Mouse (Mus musculus) T-helper 1 cell (primary cell): ENCODE measurements around the gene Gm11077.

Source experiments
- in situ Hi-C: fragments of 300-600 bp; cut with MboI, MseI; formaldehyde crosslinking; loops from one replicate; pipeline ENCODE4 v1.15.1; 2025; ENCODE audit warnings: high pct_unique_total_duplicates

Gene Gm11077

DNA sequence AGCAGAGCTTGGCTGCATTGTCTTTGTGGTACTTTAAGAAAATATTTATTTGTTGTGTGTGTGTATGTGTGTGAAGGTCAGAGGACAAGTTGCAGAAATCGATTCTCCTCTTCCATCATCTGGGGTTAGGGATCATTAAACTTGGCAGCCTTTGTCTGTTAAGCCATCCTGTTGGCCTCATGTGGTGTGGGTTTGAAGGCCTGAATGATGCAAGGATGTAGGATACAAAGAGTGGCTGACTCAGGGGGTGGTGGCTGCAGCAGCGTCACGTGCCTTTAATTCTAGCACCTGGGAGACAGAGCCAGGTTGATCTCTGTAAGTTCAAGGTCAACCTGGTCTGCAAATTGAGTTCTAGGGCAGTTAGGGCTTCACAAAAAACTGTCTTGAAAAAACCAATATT lies 16.5 kb downstream of the Gm11077 start:
- in situ Hi-C loops, result loop anchor here (10.0 kb wide), 1 partner anchor 1959 kb away; the partner anchor contains the start of gene Abcc9

DNA sequence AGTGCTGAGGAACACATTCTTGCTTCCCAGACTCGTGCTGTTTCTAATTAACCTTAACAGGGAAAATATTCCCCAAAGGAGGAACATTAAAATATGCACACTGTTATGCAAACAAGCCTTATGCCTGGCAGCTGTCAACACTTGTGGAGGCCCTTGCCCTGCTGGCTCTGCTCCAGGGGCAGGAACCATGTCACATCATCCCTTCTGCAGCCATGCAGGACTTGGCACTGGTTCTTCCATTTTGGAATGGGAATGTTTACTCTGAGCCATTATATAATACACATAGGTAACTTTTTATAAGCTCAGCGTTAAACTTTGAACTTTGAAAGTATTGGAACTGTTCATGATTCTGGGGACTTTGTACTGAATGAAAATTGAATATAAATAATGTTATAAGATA lies 18.5 kb downstream of the Gm11077 start:
- in situ Hi-C loops, result loop anchor here (10.0 kb wide), 1 partner anchor 1957 kb away; the partner anchor contains the start of gene Abcc9

DNA sequence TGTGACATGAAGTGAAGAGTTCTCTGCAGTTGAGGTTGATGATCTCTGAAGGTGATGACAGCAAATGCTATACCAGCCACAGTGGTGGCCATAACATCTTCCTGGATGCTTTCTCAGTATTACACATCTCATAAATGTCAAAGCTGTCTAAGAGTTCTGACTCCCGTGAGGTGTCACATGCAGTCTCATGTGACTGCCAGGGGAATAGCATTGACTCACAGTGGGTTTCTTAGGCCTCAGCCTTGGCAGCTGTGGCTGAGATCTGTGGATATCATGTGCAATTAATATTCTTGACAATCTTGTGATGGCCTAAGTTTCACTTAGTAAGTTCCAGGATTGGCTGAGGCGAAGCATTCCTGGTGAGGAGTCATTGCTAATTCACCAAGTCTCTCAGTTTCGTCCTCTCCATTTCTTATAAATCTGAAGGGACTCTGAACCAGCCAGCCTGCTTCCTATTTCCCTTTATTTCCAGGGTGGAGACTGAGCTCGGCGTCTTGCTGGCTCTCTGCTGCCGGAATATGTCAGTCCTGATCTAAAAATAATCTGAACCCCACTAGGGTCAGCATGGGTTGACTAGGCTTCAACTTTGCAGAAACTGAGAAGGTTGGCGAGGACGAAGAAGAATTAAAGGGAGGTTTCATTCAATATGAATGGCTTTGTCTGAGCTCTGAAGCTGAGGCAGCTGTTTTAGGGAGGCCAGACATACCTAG lies 21.4 kb downstream of the Gm11077 start:
- in situ Hi-C loops, result no loop called here

DNA sequence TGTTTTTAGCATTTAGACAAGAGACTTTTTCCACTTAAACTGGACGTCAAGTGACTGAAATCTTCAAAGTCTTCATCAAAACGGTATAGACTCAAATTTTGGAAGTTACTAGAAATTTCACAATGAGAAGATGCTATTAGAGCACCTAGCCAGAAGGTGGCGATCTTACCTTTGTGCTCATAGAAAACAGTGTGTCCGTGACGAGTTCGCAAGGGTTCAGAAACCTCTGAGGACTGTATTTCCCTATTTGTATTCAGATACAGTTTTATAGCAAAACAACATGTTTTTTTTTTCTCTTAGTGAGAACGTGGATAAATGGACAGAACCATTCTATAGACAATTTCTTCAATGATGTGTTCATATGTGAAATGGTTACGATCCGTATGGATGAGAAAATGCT lies 37.3 kb downstream of the Gm11077 start:
- in situ Hi-C loops, result no loop called here

DNA sequence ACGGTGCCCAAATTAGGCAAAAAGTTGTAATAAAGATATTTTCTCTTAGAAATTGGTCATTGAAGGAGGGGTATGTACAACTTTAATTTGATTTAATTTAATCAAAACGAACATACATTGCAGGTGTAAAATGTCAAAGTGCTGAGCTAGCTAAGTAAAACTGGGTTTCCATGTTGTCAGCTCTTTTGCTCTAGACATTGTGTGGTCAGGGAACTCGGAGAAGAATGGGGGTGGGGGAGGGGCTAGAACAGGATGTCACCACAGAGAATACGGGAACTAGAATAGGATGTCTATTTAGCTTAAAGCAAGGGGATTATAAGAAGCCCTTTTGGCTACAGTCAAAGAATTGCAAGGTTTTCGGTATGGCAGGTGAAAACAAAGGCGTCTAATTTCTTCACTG lies 38.2 kb downstream of the Gm11077 start:
- in situ Hi-C loops, result no loop called here

DNA sequence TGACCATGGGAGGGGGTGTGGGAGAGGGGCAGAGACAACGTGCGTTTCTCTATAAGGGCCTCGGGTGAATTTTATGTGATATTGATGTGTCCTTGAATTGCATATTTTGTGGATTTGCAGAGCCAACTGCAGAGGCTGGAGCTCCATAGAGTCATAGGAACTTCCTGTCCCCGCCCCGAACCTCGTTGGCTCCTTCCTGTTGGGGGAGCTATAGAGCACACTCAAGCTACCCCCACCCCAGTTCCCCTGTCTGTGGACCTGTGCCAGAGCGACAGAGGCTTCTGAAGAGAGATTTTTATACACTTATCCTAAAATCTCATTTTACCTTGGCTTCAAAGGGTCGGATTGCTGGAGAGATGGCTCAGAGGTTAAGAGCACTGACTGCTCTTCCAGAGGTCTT lies 39.1 kb downstream of the Gm11077 start:
- in situ Hi-C loops, result no loop called here

DNA sequence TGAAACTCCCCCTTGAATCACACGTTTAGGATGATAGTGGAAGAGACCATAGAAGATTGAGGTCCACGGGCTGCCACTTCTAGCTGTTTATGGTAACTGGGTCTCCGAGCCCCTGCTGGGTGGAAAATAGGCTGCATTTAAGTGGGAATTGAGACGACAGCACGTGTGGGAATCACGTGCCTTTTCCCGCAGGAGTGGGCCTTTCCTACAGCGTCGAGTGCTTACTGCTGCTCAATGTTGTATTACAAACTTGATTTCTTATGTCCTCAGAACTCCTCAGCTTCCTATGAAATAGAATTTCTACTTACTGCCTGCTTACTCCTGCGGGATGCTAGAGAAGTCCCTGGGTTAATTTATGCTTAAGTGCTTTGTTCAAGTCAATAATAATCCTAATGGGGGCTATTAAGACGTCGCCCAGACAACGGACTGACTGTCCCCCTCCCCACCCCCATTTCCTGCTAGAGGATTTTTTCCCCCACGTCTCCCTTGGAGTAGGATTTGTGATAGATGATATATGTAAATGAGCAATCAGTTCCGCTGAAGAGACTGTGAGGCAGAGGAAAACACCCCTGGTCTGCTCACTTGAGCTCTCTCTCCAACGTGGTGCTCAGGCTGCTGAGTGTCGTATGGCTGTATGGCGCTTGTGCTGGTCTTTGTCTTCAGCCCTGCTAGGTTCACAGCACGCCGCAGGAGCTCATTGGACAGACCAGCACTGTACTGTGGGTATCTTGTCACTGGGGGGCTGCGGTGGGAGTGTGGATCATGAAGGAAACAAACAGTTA lies 40.0 kb downstream of the Gm11077 start:
- in situ Hi-C loops, result no loop called here

DNA sequence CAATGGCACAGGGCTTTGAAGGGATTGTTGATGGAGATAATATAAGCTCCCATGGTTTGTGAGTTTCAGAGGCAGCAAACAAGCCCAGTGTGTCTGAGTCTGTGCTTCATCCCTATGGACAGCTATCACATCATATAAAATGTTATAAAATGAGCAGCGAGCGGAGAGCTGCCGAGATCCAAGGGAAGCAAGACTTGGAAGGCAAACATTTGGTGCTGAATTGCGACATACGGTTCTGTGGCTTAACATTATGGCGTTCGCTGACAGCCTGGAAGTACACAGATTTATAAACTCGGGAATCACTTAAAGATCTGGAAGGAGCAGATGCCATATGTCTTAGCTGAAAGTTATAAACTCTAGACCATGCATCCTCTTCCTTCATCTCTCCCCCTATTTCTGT lies 47.2 kb downstream of the Gm11077 start:
- in situ Hi-C loops, result loop anchor here (5.0 kb wide), 1 partner anchor 126 kb away; no protein-coding TSS in a partner anchor

DNA sequence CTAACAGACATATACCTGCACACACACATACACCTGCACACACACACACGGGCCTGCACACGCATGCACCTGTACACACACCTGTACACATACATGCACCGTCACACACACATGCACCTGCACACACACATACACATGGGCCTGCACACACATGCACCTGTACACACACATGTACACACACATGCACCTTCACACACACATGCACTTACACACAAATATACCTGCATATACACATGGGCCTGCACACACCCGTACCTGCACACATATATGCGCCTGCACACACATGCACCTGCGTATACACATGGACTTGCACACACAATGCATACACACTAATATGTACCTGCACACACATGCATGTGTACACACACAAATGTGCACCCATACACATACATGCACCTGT lies 53.4 kb downstream of the Gm11077 start:
- in situ Hi-C loops, result no loop called here

DNA sequence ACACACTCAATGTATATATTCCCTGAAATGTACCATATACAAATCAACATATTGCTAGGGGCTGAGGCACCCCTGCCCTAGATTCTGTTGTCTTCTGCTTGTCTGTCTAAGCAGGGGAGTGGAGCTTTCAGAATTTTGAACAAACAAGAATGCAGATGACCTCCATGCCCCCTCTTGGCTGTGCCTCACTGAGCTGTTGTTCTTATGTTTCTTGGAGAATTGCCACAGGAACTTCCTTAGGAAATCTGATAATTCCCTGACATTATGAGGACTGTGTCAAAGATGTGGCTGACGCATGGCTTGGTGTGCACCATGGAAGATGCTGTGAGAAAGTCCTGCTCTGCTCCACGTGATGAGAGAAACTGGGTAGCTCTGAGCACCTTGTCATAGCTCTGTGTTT lies 57.0 kb downstream of the Gm11077 start:
- in situ Hi-C loops, result no loop called here

DNA sequence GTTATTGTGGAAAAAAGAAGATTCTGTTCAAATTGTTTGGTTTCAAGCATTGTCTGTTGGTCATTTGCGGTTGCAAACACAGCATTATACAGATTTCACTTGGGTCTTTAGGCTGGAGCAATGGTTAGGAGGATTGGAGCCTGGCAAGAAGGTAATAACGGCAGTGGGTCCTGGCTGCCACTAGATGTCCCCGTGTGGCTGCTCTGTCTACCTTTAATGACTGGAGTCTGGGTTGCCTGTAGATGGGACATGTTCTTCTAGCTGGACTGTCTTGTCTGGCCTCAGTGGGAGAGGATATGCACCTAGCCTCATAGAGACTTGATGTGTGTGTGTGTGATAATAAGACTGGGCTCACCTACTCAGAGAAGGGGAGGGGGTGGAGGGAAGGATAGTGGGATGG lies 60.8 kb downstream of the Gm11077 start:
- in situ Hi-C loops, result no loop called here

DNA sequence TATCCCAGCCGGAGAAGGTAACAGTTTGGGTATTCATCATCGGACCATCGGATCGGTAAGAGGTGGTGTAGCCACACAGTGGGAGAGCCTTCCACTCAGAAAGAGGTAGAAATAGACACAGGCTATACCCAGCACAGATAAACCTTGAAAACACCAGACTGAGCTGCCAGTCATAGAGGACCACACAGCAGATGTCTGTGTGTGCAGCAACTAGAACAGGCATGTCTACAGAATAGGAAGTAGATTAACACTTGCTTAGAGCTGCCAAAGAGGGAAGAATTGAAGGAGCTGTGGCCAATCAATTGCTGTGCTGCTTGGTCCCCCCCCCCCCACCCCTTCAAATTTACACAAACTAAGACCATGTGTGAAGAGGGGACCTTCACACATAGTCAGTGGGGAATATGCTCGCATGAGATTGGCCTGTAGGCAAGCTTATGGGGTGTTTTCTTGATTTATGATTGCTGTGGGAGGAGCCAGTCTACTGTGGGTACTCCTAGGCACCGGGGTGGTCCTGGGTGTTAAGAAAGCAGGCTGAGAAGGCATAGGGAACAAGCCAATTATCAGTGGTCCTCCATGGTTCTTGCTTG lies 64.7 kb downstream of the Gm11077 start:
- in situ Hi-C loops, result no loop called here

DNA sequence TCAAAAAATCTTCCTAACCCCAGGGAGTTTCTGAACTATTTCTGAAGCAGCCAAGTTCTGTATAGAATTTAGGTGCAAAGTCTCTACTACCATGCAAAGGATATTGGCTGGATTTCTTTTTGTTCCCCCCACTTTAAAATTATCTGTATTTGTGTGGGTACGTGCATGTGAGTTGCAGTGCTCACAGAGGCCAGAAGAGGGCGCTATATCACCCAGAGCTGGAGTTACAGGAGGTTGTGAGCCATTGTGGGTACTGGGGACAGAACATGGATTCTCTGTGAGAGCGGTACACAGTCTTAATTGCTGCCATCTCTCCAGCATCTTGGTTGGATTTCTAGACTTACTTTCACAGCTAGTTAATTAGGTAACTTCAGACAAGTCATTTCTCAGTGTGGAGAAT lies 69.8 kb downstream of the Gm11077 start:
- in situ Hi-C loops, result no loop called here

DNA sequence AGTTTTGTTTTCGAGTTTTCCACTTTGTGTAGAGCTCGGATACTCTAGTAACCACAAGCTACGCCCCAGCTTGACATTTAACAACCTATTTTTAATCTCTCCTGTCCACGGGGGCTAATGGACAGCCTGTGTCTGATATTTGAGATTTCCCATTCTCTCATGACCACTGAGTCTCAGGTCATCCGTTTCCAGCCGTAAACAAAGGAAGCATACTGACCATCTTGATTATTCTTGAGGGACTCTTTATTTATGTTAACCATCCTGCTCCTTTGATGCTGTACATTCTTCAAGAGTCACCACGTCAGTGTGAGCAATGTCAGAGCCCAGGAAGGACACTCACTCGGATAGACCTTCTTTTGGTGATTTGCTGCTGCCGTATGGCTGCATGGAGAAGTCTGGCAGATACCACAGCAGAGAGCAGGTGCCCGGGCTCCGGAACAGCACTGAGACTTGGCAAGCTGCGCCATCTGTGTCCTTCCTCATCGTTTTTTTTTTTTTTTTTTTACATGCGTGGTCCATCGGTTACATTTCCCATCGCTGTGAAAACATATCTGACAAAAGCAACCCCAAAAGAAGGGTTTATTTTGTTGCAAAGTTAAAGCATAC lies 70.5 kb downstream of the Gm11077 start:
- in situ Hi-C loops, result no loop called here

DNA sequence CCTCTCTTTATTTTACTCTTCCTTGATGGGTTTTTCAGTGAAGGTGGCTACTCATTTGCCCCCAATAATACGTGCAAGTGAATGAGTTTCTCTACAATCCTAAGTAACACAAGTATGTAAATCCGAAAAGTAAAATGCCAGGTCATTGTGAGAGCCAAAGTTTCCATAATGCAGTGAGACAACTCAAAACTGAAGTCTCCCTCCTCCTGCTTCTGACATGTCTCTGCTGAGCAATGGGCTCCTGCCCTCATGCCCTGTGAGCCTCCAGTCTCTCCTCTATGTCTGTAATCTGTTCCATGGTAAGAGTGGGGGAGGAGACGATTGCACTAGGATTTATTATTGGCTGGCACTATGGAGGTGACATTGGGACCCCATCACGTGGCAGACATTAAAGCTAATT lies 71.5 kb downstream of the Gm11077 start:
- in situ Hi-C loops, result no loop called here
